ENCODE assay signal across 9 mouse cellular contexts in genomic region chr2:165407700-165408301, GRCm38 (mm10). TPM values are rescaled to one million over a fixed set of nuclear protein-coding genes. Genes with fewer than 3 reads are reported as not detected.
DNase-seq lines count a peak whose midpoint lies in the region; ATAC-seq and TF ChIP-seq lines count a peak whose summit lies in the region.
"Had no signal": no experiment of that assay in that cellular context is flagged by ENCODE, and none has a peak within 500 bp of the region (broad histone marks: within the 10 kb centered on the region; RNA-seq: fewer than 3 reads in every experiment).

No protein-coding gene starts in this region.

- H3K27ac ChIP-seq in embryonic facial prominence, embryonic 11.5 days (replicated peaks; ENCODE audit: low read depth, low read length) = no peak overlapping the region
- no peak overlapping the region for H3K27ac ChIP-seq in small intestine, adult 2 months (ENCODE audit: insufficient read depth, low read depth, low read length)
- H3K27ac ChIP-seq: hindbrain, embryonic 15.5 days had no signal

- no peaks in the 10 kb centered on the region for H3K9me3 ChIP-seq in embryonic facial prominence, embryonic 11.5 days (replicated peaks; ENCODE audit: control insufficient read depth, low read length)
- H3K9me3 ChIP-seq: hindbrain, embryonic 15.5 days had no signal

- ATAC-seq in embryonic facial prominence, embryonic 11.5 days (replicated peaks; ENCODE audit: insufficient number of reproducible peaks, low FRiP score, low TSS enrichment, low read depth) = no peak
- no peak for ATAC-seq in activated CD4-positive, CD25-positive, alpha-beta regulatory T cell, adult 4 months

- no peaks in the 10 kb centered on the region for H3K27me3 ChIP-seq in embryonic facial prominence, embryonic 11.5 days (ENCODE audit: control insufficient read depth, insufficient read depth, low read length)
- H3K27me3 ChIP-seq in small intestine, adult 2 months (ENCODE audit: control insufficient read depth, insufficient read depth, low read length) = no peaks in the 10 kb centered on the region
- H3K27me3 ChIP-seq: hindbrain, embryonic 15.5 days had no signal

- H3K9ac ChIP-seq in embryonic facial prominence, embryonic 11.5 days (replicated peaks; ENCODE audit: low read length) = no peak overlapping the region
- H3K9ac ChIP-seq: hindbrain, embryonic 15.5 days had no signal

- no peaks in the 10 kb centered on the region for H3K4me1 ChIP-seq in embryonic facial prominence, embryonic 11.5 days (ENCODE audit: control insufficient read depth, insufficient read depth, low read length)
- no peaks in the 10 kb centered on the region for H3K4me1 ChIP-seq in small intestine, adult 2 months (ENCODE audit: control insufficient read depth, insufficient read depth, insufficient read length, low read length)
- H3K4me1 ChIP-seq: hindbrain, embryonic 15.5 days had no signal

- TF ChIP-seq CTCF in small intestine, adult 2 months (IDR thresholded peaks at IDR 0.05; ENCODE audit: extremely low read depth, insufficient read length, insufficient replicate concordance, low read depth, low read length) = peak; percentile 82; the same call in 1 of the 2 replicates

- H3K4me3 ChIP-seq in embryonic facial prominence, embryonic 11.5 days (ENCODE audit: low read depth, low read length) = no peak overlapping the region
- no peak overlapping the region for H3K4me3 ChIP-seq in small intestine, adult 2 months (ENCODE audit: low read depth, low read length)
- H3K4me3 ChIP-seq: hindbrain, embryonic 15.5 days had no signal

- DNase-seq in urinary bladder, adult 18-20 months (ENCODE audit: low spot score in 2 of 2) = peak; percentile 38 to 66
- no peak for DNase-seq in urinary bladder, postnatal 10 days (ENCODE audit: low spot score)
- peak; percentile 91 for DNase-seq in adrenal gland, postnatal 14 days
- DNase-seq in embryonic facial prominence, embryonic 11.5 days (ENCODE audit: low spot score) = peak; percentile 76
- peak; percentile 56 for DNase-seq in kidney, postnatal 14 days
- DNase-seq in lung, postnatal 10 days = peak; percentile 73

- H3K36me3 ChIP-seq in embryonic facial prominence, embryonic 11.5 days (replicated peaks; ENCODE audit: control insufficient read depth, insufficient read depth, low read depth, low read length) = no peaks in the 10 kb centered on the region
- H3K36me3 ChIP-seq in small intestine, adult 2 months (ENCODE audit: control insufficient read depth, insufficient read depth, low read length) = no peaks in the 10 kb centered on the region
- H3K36me3 ChIP-seq: hindbrain, embryonic 15.5 days had no signal

- TF ChIP-seq POLR2A in small intestine, adult 2 months (IDR thresholded peaks at IDR 0.05; ENCODE audit: low read depth, low read length) = no peak

- WGBS in embryonic facial prominence, embryonic 11.5 days = 46% methylated on average over 10 of the region's 10 CpGs
- 39% methylated on average over 10 of the region's 10 CpGs for WGBS in small intestine, adult 2 months

- H3K4me2 ChIP-seq in embryonic facial prominence, embryonic 11.5 days (ENCODE audit: low read depth, low read length) = no peak overlapping the region
- H3K4me2 ChIP-seq: hindbrain, embryonic 15.5 days had no signal

RNA-seq across cellular contexts. Expression of gene Ocstamp, which starts 7.6 kb away (rescaled TPM):
- 0.11 TPM in 1 of 2 replicates, not detected in the other for total RNA-seq in adrenal gland, postnatal 14 days (2021)
- 0.13 and 0.29 TPM in 2 replicates for polyA plus RNA-seq in embryonic facial prominence, embryonic 11.5 days (2014; fragmentation: Nextera tagmentation; extraction: Ambion mirVana)
- polyA plus RNA-seq in small intestine, adult 2 months (2012; rRNA removed) = 1.6 and 2.2 TPM in 2 replicates
- not detected for polyA plus RNA-seq in activated CD4-positive, CD25-positive, alpha-beta regulatory T cell, adult 4 months (2017; shearing (Covaris generic))
- polyA plus RNA-seq: hindbrain, embryonic 15.5 days had no signal

RNA-seq across cellular contexts. Expression of gene Zfp334, which starts 19.7 kb away (rescaled TPM):
- total RNA-seq in adrenal gland, postnatal 14 days (2021) = 5.0 and 5.8 TPM in 2 replicates
- polyA plus RNA-seq in embryonic facial prominence, embryonic 11.5 days (2014; fragmentation: Nextera tagmentation; extraction: Ambion mirVana) = 19.9 and 22.0 TPM in 2 replicates
- 0.34 and 0.35 TPM in 2 replicates for polyA plus RNA-seq in small intestine, adult 2 months (2012; rRNA removed)
- under 1 TPM in 1 of 2 experiments, not detected in 1; 0.08 TPM for polyA plus RNA-seq in activated CD4-positive, CD25-positive, alpha-beta regulatory T cell, adult 4 months (2017; shearing (Covaris generic))

RNA-seq across cellular contexts. Expression of gene Zfp663, which starts 39.3 kb away (rescaled TPM):
- not detected in 2 replicates for total RNA-seq in adrenal gland, postnatal 14 days (2021)
- 2.7 and 4.9 TPM in 2 replicates for polyA plus RNA-seq in embryonic facial prominence, embryonic 11.5 days (2014; fragmentation: Nextera tagmentation; extraction: Ambion mirVana)
- not detected in 2 replicates for polyA plus RNA-seq in small intestine, adult 2 months (2012; rRNA removed)
- polyA plus RNA-seq in activated CD4-positive, CD25-positive, alpha-beta regulatory T cell, adult 4 months (2017; shearing (Covaris generic)) = not detected

Comparison
In these comparisons a context has a peak if more than half of its experiments do, and no peak if none do; other contexts are left out.
1. RNA of gene Zfp334, which starts 19.7 kb away (polyA plus RNA-seq): 19.9 to 22.0 TPM in embryonic facial prominence, embryonic 11.5 days; 0.34 to 0.35 TPM in small intestine, adult 2 months and 0.08 TPM in activated CD4-positive, CD25-positive, alpha-beta regulatory T cell, adult 4 months; every median in the first group is over 10 times any median in the second.